Mouse (Mus musculus): ENCODE results near the gene Tcte2. TPM values are rescaled to one million over a fixed set of nuclear protein-coding genes. Genes with fewer than 3 reads are reported as not detected.

The Tcte2 gene
- total and polyA plus RNA-seq, 3 experiments = 0.17 TPM; not detected in 2

- Histone ChIP-seq H3K36me3 (replicated peaks in 1 of 2; ENCODE audit: control insufficient read depth in 1 of 2, insufficient read depth in 1 of 2, low read length in 1 of 2) (no peaks in the 10 kb centered on the region), H3K27ac (ENCODE audit: insufficient read depth, low read depth) (no peak overlapping the region), H3K9ac (ENCODE audit: insufficient read depth, low read depth) (no peak overlapping the region), H3K79me2 (replicated peaks; ENCODE audit: control insufficient read depth, extremely low read depth, insufficient read depth, poor library complexity, severe bottlenecking) (0 out of 2 replicates have a peak, but pooled peaks cover 2% of the 10 kb centered on the region), H3K4me1 (ENCODE audit: control insufficient read depth in 1 of 2, insufficient read depth in 2 of 2) (no peaks in the 10 kb centered on the region), H3K9me3 (replicated peaks; ENCODE audit: low read length) (no peaks in the 10 kb centered on the region), H3K4me3 (replicated peaks in 1 of 3; ENCODE audit: low read depth in 2 of 3, low read length in 2 of 3, poor library complexity in 1 of 3) (no peak overlapping the region), H3K4me2 (ENCODE audit: insufficient read depth, low read depth, poor library complexity, severe bottlenecking) (no peak overlapping the region), H3K27me3 (replicated peaks) (no peaks in the 10 kb centered on the region)
- in situ Hi-C loops (cut with MboI; ENCODE audit: low pct_ligation_motif_present, low pct_unique_long_range_greater_than_20kb, low sequenced_read_pairs) (no loop called here), dilution Hi-C loops (cut with MboI; ENCODE audit: extremely low pct_ligation_motif_present, extremely low pct_unique_long_range_greater_than_20kb, low sequenced_read_pairs) (no loop called here)
- TF ChIP-seq ZKSCAN1 (IDR thresholded peaks at IDR 0.05; ENCODE audit: borderline replicate concordance, low read depth, low read length) (no peak), JUN (IDR thresholded peaks at IDR 0.05; ENCODE audit: insufficient read depth, low read depth, low read length) (no peak), MEF2A (IDR thresholded peaks at IDR 0.05; ENCODE audit: borderline replicate concordance, low read depth, low read length) (no peak), RCOR1 (conservative IDR thresholded peaks at IDR 0.05; ENCODE audit: low read depth, low read length) (no peak), E2F4 (IDR thresholded peaks at IDR 0.05; ENCODE audit: insufficient replicate concordance, low read depth, low read length) (no peak), SIN3A (IDR thresholded peaks at IDR 0.05; ENCODE audit: low read length) (no peak), ELF1 (IDR thresholded peaks at IDR 0.05; ENCODE audit: low read depth, low read length) (no peak), NELFE (IDR thresholded peaks at IDR 0.05; ENCODE audit: low read depth, low read length) (no peak), TCF12 (IDR thresholded peaks at IDR 0.05; ENCODE audit: low read depth, low read length) (no peak), EP300 (IDR thresholded peaks at IDR 0.05; ENCODE audit: low read length) (no peak)
- no peak for DNase-seq (ENCODE audit: extremely low read depth)
Observed at GRCm38 (mm10) chr17:13783469-13783868, 21.8 kb upstream of the Tcte2 start.

- 0 out of 2 replicates have a peak, but pooled peaks cover 2% of the 10 kb centered on the region for H3K79me2 ChIP-seq (replicated peaks; ENCODE audit: control insufficient read depth, extremely low read depth, insufficient read depth, poor library complexity, severe bottlenecking)
- H3K4me3 ChIP-seq (replicated peaks in 1 of 3; ENCODE audit: low read depth in 2 of 3, low read length in 2 of 3, poor library complexity in 1 of 3) = no peak overlapping the region
- H3K36me3 ChIP-seq (replicated peaks in 1 of 2; ENCODE audit: control insufficient read depth in 1 of 2, insufficient read depth in 1 of 2, low read length in 1 of 2) = no peaks in the 10 kb centered on the region
- DNase-seq (ENCODE audit: extremely low read depth) = no peak
- dilution Hi-C loops (cut with MboI; ENCODE audit: extremely low pct_ligation_motif_present, extremely low pct_unique_long_range_greater_than_20kb, low sequenced_read_pairs) = no loop called here
- no peaks in the 10 kb centered on the region for H3K9me3 ChIP-seq (replicated peaks; ENCODE audit: low read length)
- no peak overlapping the region for H3K9ac ChIP-seq (ENCODE audit: insufficient read depth, low read depth)
- no peaks in the 10 kb centered on the region for H3K27me3 ChIP-seq (replicated peaks)
- no peaks in the 10 kb centered on the region for H3K4me1 ChIP-seq (ENCODE audit: control insufficient read depth in 1 of 2, insufficient read depth in 2 of 2)
- no peak for TF ChIP-seq CHD1 (IDR thresholded peaks at IDR 0.05; ENCODE audit: low read depth, low read length)
- TF ChIP-seq ELF1 (IDR thresholded peaks at IDR 0.05; ENCODE audit: low read depth, low read length) = no peak
- TF ChIP-seq NELFE (IDR thresholded peaks at IDR 0.05; ENCODE audit: low read depth, low read length) = no peak
- TF ChIP-seq TBP (conservative IDR thresholded peaks at IDR 0.05; ENCODE audit: low read depth, low read length) = no peak
- TF ChIP-seq MXI1 (IDR thresholded peaks at IDR 0.05; ENCODE audit: low read depth, low read length) = no peak
- no peak for TF ChIP-seq SIN3A (IDR thresholded peaks at IDR 0.05; ENCODE audit: low read length)
- TF ChIP-seq USF2 (conservative IDR thresholded peaks at IDR 0.05; ENCODE audit: low read depth, low read length) = no peak
- no peak for TF ChIP-seq ZC3H11A (IDR thresholded peaks at IDR 0.05; ENCODE audit: low read depth, low read length)
- TF ChIP-seq TCF12 (IDR thresholded peaks at IDR 0.05; ENCODE audit: low read depth, low read length) = no peak
- TF ChIP-seq RCOR1 (conservative IDR thresholded peaks at IDR 0.05; ENCODE audit: low read depth, low read length) = no peak
- no peak for TF ChIP-seq ZMIZ1 (IDR thresholded peaks at IDR 0.05; ENCODE audit: low read depth, low read length)
- no peak for TF ChIP-seq ZKSCAN1 (IDR thresholded peaks at IDR 0.05; ENCODE audit: borderline replicate concordance, low read depth, low read length)
- no peak for TF ChIP-seq BHLHE40 (IDR thresholded peaks at IDR 0.05; ENCODE audit: low read depth, low read length)
- TF ChIP-seq NRF1 (IDR thresholded peaks at IDR 0.05; ENCODE audit: low read depth, low read length) = no peak
- TF ChIP-seq USF1 (IDR thresholded peaks at IDR 0.05; ENCODE audit: low read depth, low read length) = no peak
- no peak for TF ChIP-seq HCFC1 (IDR thresholded peaks at IDR 0.05; ENCODE audit: low read depth, low read length)
- no peak for TF ChIP-seq POLR2AphosphoS2 (IDR thresholded peaks at IDR 0.05; ENCODE audit: low read depth, low read length)
- no peak for TF ChIP-seq IRF4 (IDR thresholded peaks at IDR 0.05; ENCODE audit: low read depth, low read length)
- H3K4me2 ChIP-seq (ENCODE audit: insufficient read depth, low read depth, poor library complexity, severe bottlenecking) = no peak overlapping the region
- in situ Hi-C loops (cut with MboI; ENCODE audit: low pct_ligation_motif_present, low pct_unique_long_range_greater_than_20kb, low sequenced_read_pairs) = no loop called here
- no peak overlapping the region for H3K27ac ChIP-seq (ENCODE audit: insufficient read depth, low read depth)
Observed at GRCm38 (mm10) chr17:13781948-13782347, 20.3 kb upstream of the Tcte2 start.

All from CH12.LX (cell line).